Mouse (Mus musculus) E14TG2a.4 (cell line): ENCODE measurements around the gene Usp38.

Experiments used
- CTCF ChIP-seq: conservative IDR thresholded peaks from 2 replicates; pipeline ENCODE4 v1.5.1; 2014; ENCODE audit warnings: low read length
- NANOG ChIP-seq: IDR thresholded peaks from 2 replicates; pipeline ENCODE4 v1.6.1; 2014; ENCODE audit warnings: borderline replicate concordance, low read length, mixed read lengths
- POU5F1 ChIP-seq: IDR thresholded peaks from 2 replicates; pipeline ENCODE4 v1.6.1; 2014; ENCODE audit warnings: low read length, borderline replicate concordance

GRCm38 (mm10) chr8:80981696-80982095, 33.0 kb downstream of the Usp38 start:
- TF ChIP-seq CTCF (no peak), NANOG (no peak), POU5F1 (no peak)
